Mouse (Mus musculus) kidney, adult 2 months (tissue): Measurements from ENCODE around the gene Gtf2i.

Source experiments
- CTCF ChIP-seq: fragments of 200-500 bp; conservative IDR thresholded peaks from 2 replicates; pipeline ENCODE4 v1.5.1; 2011; ENCODE audit warnings: low read depth, mild to moderate bottlenecking, control low read depth, low read length, moderate library complexity, mixed read lengths; ENCODE audit not compliant: insufficient read depth, insufficient read length
- POLR2A ChIP-seq: fragments of 200-500 bp; IDR thresholded peaks from one replicate; pipeline ENCODE4 v1.6.1; 2011; ENCODE audit warnings: low read depth, low read length, control low read depth

DNA sequence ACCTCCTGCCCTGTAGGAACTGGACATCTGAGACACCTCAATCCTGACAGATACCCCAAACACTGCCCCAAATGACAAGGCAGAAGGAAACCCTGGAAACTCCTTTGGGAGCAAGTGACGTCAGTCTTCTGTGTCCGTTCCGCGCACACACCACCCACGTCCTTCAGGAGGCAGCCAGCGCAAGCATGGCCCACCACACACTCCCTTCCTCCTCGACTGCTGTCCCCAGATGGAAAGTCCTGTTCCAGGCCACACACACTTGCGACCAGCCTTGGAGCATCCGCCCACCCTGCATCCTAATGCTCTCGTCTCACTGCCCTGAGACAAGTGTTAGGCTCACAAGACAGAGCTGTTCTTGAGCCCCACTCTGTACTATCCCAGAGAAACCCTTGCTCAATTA, 59.3 kb downstream of the Gtf2i start:
- TF ChIP-seq CTCF, result no peak
- no peak for TF ChIP-seq POLR2A
